Mouse (Mus musculus): ENCODE results near the gene Tbc1d24.

The Tbc1d24 gene

DNA sequence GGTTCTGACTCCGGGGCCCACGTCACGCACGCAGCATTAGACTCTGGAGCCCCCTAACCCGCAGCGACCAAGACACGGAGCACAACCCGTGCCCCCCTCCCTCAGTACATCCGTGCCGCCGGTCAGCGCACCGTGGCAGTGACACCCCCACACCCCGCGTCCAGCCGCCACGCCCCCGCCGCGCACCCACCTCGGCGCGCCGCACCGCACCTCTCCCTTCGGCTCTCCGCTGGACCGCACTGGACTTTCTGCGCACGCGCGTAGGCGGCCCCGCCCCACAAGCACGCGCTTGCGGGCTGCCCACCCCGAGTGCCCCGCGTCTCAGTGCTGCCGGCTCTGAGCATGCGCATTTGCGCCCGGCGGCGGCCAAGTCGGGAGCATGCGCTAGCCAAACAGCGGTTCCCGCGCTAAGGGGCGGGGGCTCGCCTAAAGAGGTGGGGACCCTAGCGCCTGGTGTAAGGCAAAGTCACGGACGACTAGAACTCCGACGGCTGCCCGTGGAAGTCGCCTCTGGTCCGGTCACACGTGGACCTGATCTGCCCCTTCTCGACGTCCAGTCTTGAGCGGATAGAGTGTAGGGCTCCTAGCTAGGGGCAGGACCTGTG lies at the start of gene Tbc1d24:
TSS of gene Tbc1d24 (minus strand) at position 279 of the 605 bp plus-strand sequence.
- peak; percentile 89 for DNase-seq (ENCODE audit: low read depth, low spot score)
- H3K36me3 ChIP-seq (ENCODE audit: control insufficient read depth, insufficient read depth, low read length, poor library complexity, severe bottlenecking) = no peaks in the 10 kb centered on the region
- H3K27me3 ChIP-seq (ENCODE audit: control insufficient read depth, insufficient read depth, low read length, poor library complexity, severe bottlenecking) = no peaks in the 10 kb centered on the region

DNA sequence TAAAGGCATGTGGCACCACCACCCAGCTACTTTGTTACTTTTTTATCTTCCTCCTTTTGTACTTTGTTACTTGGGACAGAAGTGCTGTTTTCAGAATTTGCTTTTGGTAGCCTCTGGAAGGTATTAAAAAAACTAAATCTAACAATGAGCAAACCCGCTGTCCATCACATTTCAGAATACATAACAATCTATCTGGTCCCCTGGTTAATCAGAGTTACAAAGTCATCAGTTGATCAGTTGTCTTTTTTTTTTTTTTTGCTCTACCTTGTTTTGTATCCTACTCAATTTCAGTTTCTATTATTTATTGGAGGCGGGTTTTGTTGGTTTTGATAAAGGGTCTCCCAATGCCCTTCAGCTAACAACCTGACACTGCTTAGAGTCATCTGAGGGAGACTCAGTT lies 47.0 kb upstream of the Tbc1d24 start:
- H3K27me3 ChIP-seq (ENCODE audit: control insufficient read depth, insufficient read depth, low read length, poor library complexity, severe bottlenecking) = no peaks in the 10 kb centered on the region
- DNase-seq (ENCODE audit: low read depth, low spot score) = no peak
- H3K36me3 ChIP-seq (ENCODE audit: control insufficient read depth, insufficient read depth, low read length, poor library complexity, severe bottlenecking) = no peaks in the 10 kb centered on the region

DNA sequence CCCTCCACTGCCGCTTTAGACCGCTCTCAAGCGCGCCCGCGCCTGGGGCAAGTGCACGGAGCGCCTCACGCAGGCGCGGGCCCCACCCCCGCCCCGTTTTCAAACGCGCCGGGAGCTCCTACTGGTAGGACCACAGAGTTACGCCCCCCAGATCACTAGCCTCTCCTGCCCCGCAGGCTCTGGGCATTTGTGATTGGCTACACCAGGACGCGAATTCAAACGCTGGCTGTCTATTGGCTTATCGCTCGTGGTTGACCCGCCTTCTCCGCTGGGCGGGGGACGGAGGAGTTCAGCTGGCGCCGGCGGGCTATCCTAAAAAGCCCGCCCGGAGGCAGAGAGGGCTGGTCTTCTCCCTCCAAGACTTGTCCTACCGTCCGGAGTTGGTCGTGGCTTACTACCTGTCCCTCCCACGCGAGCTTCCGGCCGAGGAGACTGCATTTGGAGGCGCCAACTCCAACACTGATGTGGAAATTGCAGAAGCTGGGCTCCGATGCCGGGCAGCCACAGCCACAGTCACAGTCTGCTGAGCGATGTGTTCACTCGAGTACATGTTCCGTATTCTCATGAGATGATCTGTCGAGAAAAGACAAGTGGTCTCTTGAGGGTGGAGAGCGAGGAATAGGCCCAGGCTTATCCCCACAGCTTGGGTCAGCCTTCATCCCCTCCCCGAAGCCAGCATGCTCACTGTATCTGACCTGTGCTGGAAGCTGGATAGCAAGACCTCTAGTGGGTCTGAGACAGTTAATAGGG lies 46.1 kb upstream of the Tbc1d24 start, which contains the start of gene Ccnf:
TSS of gene Ccnf (minus strand) at position 165 of the 750 bp plus-strand sequence.
- Histone ChIP-seq H3K36me3 (ENCODE audit: control insufficient read depth, insufficient read depth, low read length, poor library complexity, severe bottlenecking) (no peaks in the 10 kb centered on the region), H3K27me3 (ENCODE audit: control insufficient read depth, insufficient read depth, low read length, poor library complexity, severe bottlenecking) (no peaks in the 10 kb centered on the region)
- peak; percentile 98 for DNase-seq (ENCODE audit: low read depth, low spot score)

DNA sequence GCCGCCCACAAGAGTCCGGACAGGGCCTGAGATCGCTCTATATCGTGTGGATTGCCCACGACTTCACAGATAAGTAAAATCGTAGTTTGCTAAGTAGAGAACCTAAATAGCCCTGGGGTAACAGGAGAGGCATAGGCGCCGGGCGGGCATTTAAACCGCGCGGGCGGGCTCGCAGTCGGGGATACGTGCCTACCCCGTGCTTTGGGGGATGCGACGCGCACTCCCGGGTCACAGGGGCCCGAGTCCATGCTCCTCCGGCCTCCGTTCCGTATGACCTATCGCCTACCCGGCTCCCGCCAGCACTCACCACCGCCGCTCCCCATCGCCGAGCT lies 45.6 kb upstream of the Tbc1d24 start:
- H3K27me3 ChIP-seq (ENCODE audit: control insufficient read depth, insufficient read depth, low read length, poor library complexity, severe bottlenecking) = no peaks in the 10 kb centered on the region
- DNase-seq (ENCODE audit: low read depth, low spot score) = no peak
- H3K36me3 ChIP-seq (ENCODE audit: control insufficient read depth, insufficient read depth, low read length, poor library complexity, severe bottlenecking) = no peaks in the 10 kb centered on the region

DNA sequence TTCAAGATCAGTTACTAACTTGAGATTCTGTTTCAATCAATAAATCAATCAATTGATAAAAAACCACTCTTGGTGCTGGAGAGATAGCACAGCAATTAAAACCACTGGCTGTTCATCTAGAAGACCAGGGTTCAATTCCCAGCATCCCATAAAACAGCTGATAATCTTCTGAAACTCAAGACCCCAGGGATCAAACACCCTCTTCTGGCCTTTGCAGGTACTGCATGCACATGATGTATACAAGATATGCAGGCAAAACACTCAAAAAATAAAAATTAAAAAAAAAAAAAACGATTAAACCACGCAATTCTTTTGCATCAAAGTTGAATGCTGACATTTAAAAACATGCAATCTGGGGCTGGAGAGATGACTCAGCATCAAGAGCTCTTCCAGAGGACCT lies 43.3 kb upstream of the Tbc1d24 start:
- Histone ChIP-seq H3K36me3 (ENCODE audit: control insufficient read depth, insufficient read depth, low read length, poor library complexity, severe bottlenecking) (no peaks in the 10 kb centered on the region), H3K27me3 (ENCODE audit: control insufficient read depth, insufficient read depth, low read length, poor library complexity, severe bottlenecking) (no peaks in the 10 kb centered on the region)
- peak; percentile 38 for DNase-seq (ENCODE audit: low read depth, low spot score)

DNA sequence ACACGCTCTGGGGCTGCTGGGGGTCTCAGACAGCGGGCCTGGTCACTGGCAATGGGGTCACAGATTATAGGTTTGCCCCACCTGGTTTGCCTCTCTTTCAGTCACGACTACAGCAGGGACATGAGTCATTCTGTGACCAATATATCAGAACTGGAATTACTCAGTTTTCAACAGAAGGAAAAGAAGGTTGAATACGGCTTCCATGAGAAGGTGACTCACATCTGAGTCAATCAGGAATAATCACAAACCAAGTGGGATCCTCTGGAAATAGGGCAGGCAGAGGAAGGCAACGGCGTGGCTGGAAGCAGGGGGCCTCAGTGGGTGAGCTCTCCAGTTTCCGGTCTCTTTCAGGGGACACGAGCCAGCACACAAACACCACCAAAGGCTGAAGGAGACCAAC lies 38.7 kb upstream of the Tbc1d24 start:
- DNase-seq (ENCODE audit: low read depth, low spot score) = no peak
- no peaks in the 10 kb centered on the region for H3K27me3 ChIP-seq (ENCODE audit: control insufficient read depth, insufficient read depth, low read length, poor library complexity, severe bottlenecking)
- H3K36me3 ChIP-seq (ENCODE audit: control insufficient read depth, insufficient read depth, low read length, poor library complexity, severe bottlenecking) = 0 out of 2 replicates have a peak, but pooled peaks cover 3% of the 10 kb centered on the region

DNA sequence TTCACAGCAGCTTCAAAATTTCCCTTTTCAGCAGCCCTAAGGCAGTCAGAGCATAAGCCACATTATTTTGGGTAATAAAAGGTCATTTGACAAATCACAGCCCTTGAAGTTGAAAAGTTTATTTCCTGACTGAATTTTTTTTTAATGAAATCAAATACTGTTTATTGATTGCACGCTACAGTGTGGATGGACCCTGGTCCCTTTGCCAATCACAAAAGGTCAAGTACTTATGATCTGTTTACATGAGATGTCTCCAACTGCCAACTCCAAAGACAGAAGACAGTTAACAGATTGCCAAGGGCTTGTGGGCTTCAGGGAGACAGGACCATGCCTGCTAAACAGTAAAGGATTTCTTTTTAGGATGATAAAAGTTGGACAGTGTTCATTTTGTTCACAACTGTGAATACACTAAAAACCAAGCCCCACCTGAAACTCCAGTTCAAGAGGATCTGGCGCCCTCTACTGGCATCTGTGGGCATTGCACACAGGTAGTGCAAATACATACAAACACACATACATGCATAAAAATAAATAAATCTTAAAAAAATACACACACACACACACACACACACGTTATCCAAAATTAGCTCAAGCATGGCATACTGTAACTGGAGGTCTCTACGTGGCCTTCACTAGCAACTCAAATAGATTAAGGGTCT lies 38.1 kb upstream of the Tbc1d24 start:
- DNase-seq (ENCODE audit: low read depth, low spot score) = peak; percentile 66
- no peaks in the 10 kb centered on the region for H3K27me3 ChIP-seq (ENCODE audit: control insufficient read depth, insufficient read depth, low read length, poor library complexity, severe bottlenecking)

DNA sequence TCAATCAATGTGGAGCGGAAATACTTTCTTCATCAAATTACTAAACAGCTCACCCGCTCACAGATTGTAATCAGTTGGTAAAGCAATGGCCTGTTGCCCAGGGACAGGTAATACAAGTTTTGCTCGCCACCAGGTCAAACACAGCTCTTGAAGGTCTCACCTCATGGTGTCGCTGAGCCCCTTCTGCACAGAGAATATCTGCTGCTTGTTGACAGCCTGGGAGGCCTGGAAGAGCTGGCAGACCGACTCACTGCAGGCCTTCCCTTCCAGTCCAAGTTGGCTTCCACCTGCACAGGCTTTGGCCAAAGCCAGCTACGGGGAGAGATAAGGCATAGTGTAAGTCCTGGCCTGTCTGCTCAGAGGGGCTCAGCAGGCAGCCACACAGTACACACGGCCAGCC lies 31.6 kb upstream of the Tbc1d24 start:
- DNase-seq (ENCODE audit: low read depth, low spot score) = no peak
- no peaks in the 10 kb centered on the region for H3K27me3 ChIP-seq (ENCODE audit: control insufficient read depth, insufficient read depth, low read length, poor library complexity, severe bottlenecking)

More for the DNA sequence above, 38.1 kb upstream of the Tbc1d24 start:
- 0 out of 2 replicates have a peak, but pooled peaks cover 3% of the 10 kb centered on the region for H3K36me3 ChIP-seq (ENCODE audit: control insufficient read depth, insufficient read depth, low read length, poor library complexity, severe bottlenecking)

DNA sequence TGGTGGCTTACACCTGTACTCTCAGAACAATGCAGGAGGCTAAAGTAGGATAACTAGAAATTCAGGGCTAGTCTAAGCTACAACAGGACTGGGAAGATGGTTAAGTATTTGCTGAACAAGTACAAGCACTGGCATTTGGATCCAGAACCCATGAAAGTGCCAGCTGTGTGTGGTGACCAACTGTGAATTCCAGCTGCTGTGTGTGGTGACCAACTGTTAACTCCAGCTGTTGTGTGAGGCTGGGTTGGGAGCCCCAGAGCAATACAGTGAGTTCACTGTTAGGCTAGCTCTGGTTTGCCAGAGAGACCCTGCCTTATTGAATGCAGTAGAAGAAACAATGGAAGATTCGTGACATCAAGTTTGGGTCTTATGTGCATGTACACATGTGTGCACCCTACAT lies 31.1 kb upstream of the Tbc1d24 start:
- no peak for DNase-seq (ENCODE audit: low read depth, low spot score)
- no peaks in the 10 kb centered on the region for H3K27me3 ChIP-seq (ENCODE audit: control insufficient read depth, insufficient read depth, low read length, poor library complexity, severe bottlenecking)
- H3K36me3 ChIP-seq (ENCODE audit: control insufficient read depth, insufficient read depth, low read length, poor library complexity, severe bottlenecking) = no peaks in the 10 kb centered on the region; the same call in 1 of the 2 replicates

More for the DNA sequence above, 31.6 kb upstream of the Tbc1d24 start:
- H3K36me3 ChIP-seq (ENCODE audit: control insufficient read depth, insufficient read depth, low read length, poor library complexity, severe bottlenecking) = peaks cover 1% of the 10 kb centered on the region; the same call in 1 of the 2 replicates

DNA sequence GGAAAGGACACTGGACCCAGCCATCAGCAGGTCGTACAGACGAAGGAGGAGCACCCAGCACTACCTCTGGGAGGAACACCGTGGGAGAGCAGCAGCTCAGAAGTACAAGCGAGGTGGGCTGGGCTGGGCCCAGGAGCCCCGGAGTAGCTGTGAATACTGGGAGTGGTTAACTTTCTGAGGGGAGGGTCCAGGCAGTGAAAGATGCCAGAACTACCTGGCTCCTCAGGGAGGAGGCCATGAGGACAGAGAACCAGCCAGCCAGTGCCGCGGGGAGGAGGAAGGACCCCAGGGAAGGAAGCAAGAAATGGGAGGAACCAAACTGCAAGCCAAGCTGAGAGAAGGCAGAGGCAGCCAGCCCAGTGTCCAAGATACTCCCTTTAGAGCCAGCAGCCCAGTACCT lies 22.6 kb upstream of the Tbc1d24 start:
- 0 out of 2 replicates have a peak, but pooled peaks cover 3% of the 10 kb centered on the region for H3K36me3 ChIP-seq (ENCODE audit: control insufficient read depth, insufficient read depth, low read length, poor library complexity, severe bottlenecking)
- DNase-seq (ENCODE audit: low read depth, low spot score) = no peak
- no peaks in the 10 kb centered on the region for H3K27me3 ChIP-seq (ENCODE audit: control insufficient read depth, insufficient read depth, low read length, poor library complexity, severe bottlenecking)

DNA sequence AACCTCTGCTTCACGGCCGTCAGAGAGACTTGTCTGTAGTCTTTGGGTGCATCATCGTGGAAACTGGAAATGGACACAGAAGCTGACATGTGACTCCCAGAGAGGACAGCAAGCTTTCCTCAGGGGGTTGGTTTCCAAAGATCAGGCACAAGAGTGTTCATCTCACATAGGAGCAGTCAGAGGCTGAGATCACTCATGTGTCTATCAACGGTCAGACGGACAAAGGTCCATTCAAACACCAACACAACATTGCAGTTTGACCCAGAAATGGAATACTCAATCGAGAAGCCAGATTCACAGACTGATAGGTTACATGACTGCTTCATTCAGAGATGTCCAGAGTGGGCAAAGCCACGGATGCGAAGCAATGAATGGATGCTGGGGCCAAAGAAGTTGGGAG lies 21.4 kb upstream of the Tbc1d24 start:
- no peak for DNase-seq (ENCODE audit: low read depth, low spot score)
- Histone ChIP-seq H3K36me3 (ENCODE audit: control insufficient read depth, insufficient read depth, low read length, poor library complexity, severe bottlenecking) (0 out of 2 replicates have a peak, but pooled peaks cover 3% of the 10 kb centered on the region), H3K27me3 (ENCODE audit: control insufficient read depth, insufficient read depth, low read length, poor library complexity, severe bottlenecking) (no peaks in the 10 kb centered on the region)

DNA sequence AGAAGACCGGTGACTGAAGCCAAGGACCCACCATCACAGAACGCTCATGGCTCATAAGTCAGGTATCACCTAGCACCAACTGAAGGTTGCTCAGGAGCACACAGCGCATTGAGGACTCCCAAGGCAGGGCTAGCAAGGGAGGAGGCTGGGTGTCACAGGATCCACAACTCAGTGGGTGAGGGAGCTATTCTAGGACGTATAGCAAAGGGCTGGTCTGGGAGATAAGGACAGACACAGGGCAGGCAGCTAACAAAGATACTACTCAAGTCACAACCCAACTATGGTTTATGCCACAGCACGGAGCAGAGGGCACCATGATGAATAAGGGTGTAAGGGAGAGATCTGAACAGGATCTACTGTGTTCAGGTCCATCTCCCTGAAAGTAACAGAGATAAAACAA lies 20.5 kb upstream of the Tbc1d24 start:
- H3K36me3 ChIP-seq (ENCODE audit: control insufficient read depth, insufficient read depth, low read length, poor library complexity, severe bottlenecking) = 0 out of 2 replicates have a peak, but pooled peaks cover 3% of the 10 kb centered on the region
- no peak for DNase-seq (ENCODE audit: low read depth, low spot score)

DNA sequence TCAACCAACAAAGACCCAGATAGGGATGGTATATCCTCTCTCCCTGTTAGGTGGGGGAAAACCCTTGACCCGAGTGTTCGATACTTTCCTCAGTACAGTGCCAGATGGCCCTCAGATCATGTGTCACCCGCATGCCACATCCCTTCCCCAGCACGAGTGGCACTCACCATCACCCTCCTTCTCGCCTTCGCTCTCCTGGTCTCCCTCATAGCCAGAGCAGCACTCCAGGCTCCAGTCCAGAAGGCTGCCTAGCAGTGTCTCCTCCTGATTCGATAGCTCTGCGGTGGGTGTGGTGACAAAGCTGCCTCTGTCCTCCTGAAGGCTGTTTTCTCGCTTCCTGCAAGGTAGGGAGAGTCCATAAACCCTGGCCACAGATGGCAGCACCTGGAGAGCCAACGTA lies 19.4 kb upstream of the Tbc1d24 start:
- no peak for DNase-seq (ENCODE audit: low read depth, low spot score)
- Histone ChIP-seq H3K27me3 (ENCODE audit: control insufficient read depth, insufficient read depth, low read length, poor library complexity, severe bottlenecking) (no peaks in the 10 kb centered on the region), H3K36me3 (ENCODE audit: control insufficient read depth, insufficient read depth, low read length, poor library complexity, severe bottlenecking) (0 out of 2 replicates have a peak, but pooled peaks cover 3% of the 10 kb centered on the region)

More for the DNA sequence above, 20.5 kb upstream of the Tbc1d24 start:
- H3K27me3 ChIP-seq (ENCODE audit: control insufficient read depth, insufficient read depth, low read length, poor library complexity, severe bottlenecking) = no peaks in the 10 kb centered on the region

DNA sequence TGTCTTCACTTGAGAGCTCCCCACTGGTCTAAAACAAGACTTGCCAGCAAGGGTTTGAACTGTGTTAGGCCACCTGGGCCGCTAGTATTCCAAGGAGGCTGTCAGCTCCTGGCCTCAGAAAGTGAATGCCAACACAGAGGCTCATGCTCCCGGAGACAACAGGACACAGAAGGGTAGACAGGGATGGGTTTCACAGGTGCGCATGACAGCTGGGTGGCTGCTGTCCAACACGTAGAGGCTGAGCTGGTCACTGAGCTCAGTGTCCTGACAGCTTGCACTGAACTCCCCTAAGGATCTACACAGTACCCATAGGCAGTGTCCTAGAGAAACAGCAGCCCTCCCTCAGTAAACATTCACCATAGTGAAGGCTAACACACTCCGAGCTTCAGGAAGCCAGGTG lies 18.2 kb upstream of the Tbc1d24 start:
- 0 out of 2 replicates have a peak, but pooled peaks cover 3% of the 10 kb centered on the region for H3K36me3 ChIP-seq (ENCODE audit: control insufficient read depth, insufficient read depth, low read length, poor library complexity, severe bottlenecking)
- DNase-seq (ENCODE audit: low read depth, low spot score) = no peak
- no peaks in the 10 kb centered on the region for H3K27me3 ChIP-seq (ENCODE audit: control insufficient read depth, insufficient read depth, low read length, poor library complexity, severe bottlenecking)

DNA sequence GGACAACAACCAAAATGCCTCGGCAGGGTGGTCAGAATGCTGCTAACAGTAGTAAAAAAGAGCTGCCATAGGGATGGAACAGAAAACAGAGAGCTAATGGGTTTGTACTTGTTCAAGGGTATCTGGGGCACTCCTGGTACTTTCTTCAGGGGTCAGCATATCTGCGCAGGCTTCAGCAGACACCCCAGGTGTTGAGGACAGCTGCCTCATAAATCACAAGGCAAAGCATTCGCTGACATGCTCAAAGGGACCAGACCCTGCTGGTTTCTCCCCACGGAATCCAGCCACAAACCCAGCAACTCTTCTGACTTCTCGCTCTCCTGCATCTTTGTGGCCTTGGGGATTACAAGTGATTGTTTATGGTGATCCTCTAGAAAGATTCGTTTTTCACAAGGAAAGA lies 17.3 kb upstream of the Tbc1d24 start:
- no peak for DNase-seq (ENCODE audit: low read depth, low spot score)
- H3K36me3 ChIP-seq (ENCODE audit: control insufficient read depth, insufficient read depth, low read length, poor library complexity, severe bottlenecking) = 0 out of 2 replicates have a peak, but pooled peaks cover 1% of the 10 kb centered on the region
- no peaks in the 10 kb centered on the region for H3K27me3 ChIP-seq (ENCODE audit: control insufficient read depth, insufficient read depth, low read length, poor library complexity, severe bottlenecking)
